Mouse (Mus musculus): ENCODE data around the gene 1700067K01Rik.

Gene 1700067K01Rik

GRCm38 (mm10) chr8:84001281-84002000, at the start of gene 1700067K01Rik:
TSS of gene 1700067K01Rik (plus strand) at chr8:84001502.
- DNase-seq (ENCODE audit: low read depth, low spot score): peak; percentile 62

GRCm38 (mm10) chr8:83954749-83955105, 46.6 kb upstream of the 1700067K01Rik start:
- no peak for DNase-seq (ENCODE audit: low read depth, low spot score)

GRCm38 (mm10) chr8:83955106-83955957, 46.0 kb upstream of the 1700067K01Rik start, which contains the start of the genes Gm10644 and Asf1b:
TSS of gene Gm10644 (minus strand) at chr8:83955205.
TSS of gene Asf1b (plus strand) at chr8:83955507.
- DNase-seq (ENCODE audit: low read depth, low spot score): peak; percentile 100

- no peak for DNase-seq (ENCODE audit: low read depth, low spot score)
Observed at GRCm38 (mm10) chr8:83955958-83956218, 45.4 kb upstream of the 1700067K01Rik start.

- peak; percentile 67 for DNase-seq (ENCODE audit: low read depth, low spot score)
Observed at GRCm38 (mm10) chr8:83956789-83957188, 44.5 kb upstream of the 1700067K01Rik start.

- DNase-seq (ENCODE audit: low read depth, low spot score): no peak
Observed at GRCm38 (mm10) chr8:83964015-83964765, 37.1 kb upstream of the 1700067K01Rik start.

- DNase-seq (ENCODE audit: low read depth, low spot score): no peak
Observed at GRCm38 (mm10) chr8:83967701-83968100, 33.6 kb upstream of the 1700067K01Rik start.

GRCm38 (mm10) chr8:83971121-83971520, 30.2 kb upstream of the 1700067K01Rik start:
- no peak for DNase-seq (ENCODE audit: low read depth, low spot score)

- DNase-seq (ENCODE audit: low read depth, low spot score): no peak
Observed at GRCm38 (mm10) chr8:83971661-83972060, 29.6 kb upstream of the 1700067K01Rik start.

GRCm38 (mm10) chr8:83972150-83973120, 28.9 kb upstream of the 1700067K01Rik start, which contains the start of gene Prkaca:
TSS of gene Prkaca (plus strand) at chr8:83972993.
- peak; percentile 99 for DNase-seq (ENCODE audit: low read depth, low spot score)

GRCm38 (mm10) chr8:83973161-83974031, 27.9 kb upstream of the 1700067K01Rik start:
- peak; percentile 16 for DNase-seq (ENCODE audit: low read depth, low spot score)

- DNase-seq (ENCODE audit: low read depth, low spot score): no peak
Observed at GRCm38 (mm10) chr8:83974521-83974920, 26.8 kb upstream of the 1700067K01Rik start.

GRCm38 (mm10) chr8:83976101-83976630, 25.1 kb upstream of the 1700067K01Rik start:
- no peak for DNase-seq (ENCODE audit: low read depth, low spot score)

- no peak for DNase-seq (ENCODE audit: low read depth, low spot score)
Observed at GRCm38 (mm10) chr8:83976779-83977350, 24.4 kb upstream of the 1700067K01Rik start.

GRCm38 (mm10) chr8:83977646-83978045, 23.7 kb upstream of the 1700067K01Rik start:
- no peak for DNase-seq (ENCODE audit: low read depth, low spot score)

- no peak for DNase-seq (ENCODE audit: low read depth, low spot score)
Observed at GRCm38 (mm10) chr8:83978200-83978599, 23.1 kb upstream of the 1700067K01Rik start.

GRCm38 (mm10) chr8:83980250-83980649, 21.1 kb upstream of the 1700067K01Rik start:
- DNase-seq (ENCODE audit: low read depth, low spot score): no peak

GRCm38 (mm10) chr8:83980845-83981244, 20.5 kb upstream of the 1700067K01Rik start:
- no peak for DNase-seq (ENCODE audit: low read depth, low spot score)

GRCm38 (mm10) chr8:83981533-83981932, 19.8 kb upstream of the 1700067K01Rik start:
- no peak for DNase-seq (ENCODE audit: low read depth, low spot score)
